Mouse (Mus musculus): Measurements from ENCODE around the gene Kcnj6. TPM values are rescaled to one million over a fixed set of nuclear protein-coding genes. Genes with fewer than 3 reads are reported as not detected.

Kcnj6 gene
- polyA plus RNA-seq (2017; shearing (Covaris generic)) = not detected

DNA sequence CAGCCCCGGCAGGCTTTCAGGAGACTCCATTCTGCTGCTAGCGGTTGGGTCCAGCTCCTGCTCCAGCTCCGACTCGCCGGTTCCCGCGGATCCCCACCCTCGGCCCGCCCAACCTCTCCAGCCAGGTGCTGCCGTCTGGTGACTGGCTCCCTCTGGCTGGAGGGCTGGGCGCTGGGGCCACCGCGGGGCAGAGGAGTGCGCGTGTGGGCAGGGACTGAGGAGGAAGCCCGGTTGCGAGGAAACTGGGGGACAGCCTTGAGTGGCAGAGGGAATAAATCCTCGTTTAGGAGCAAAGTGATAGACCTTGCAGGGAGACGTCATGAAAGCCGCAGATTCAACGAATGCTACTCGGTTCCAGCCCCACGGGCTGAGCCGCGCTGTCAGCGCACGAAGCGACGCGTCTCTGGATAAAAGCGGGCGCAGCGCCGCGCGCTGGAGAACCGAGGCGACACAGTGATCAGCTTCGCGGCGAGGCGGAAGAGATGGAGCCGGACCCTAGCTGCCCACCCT is at the start of gene Kcnj6:
Kcnj6 (minus strand) TSS at position 362 of the 510 bp plus-strand sequence.
- no peak for ATAC-seq

DNA sequence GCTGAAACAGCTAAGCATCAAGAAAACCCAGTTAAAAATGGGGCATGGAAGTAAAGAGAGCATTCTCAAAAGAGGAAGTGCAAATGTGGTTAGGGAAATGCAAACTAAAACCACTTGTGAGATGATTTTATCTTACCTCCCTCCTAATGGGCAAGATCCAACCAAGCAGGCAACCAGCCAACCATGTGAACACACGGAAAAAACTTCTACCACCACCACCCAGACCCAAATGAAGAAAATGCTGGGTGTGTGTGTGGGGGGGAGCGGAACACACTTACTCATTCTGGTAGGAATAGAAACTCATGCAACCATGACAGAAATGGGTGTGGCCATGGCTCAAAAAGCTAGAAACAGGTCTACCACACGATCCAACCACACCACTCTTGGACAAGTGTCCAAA is 12.4 kb upstream of the Kcnj6 start:
- ATAC-seq = no peak

DNA sequence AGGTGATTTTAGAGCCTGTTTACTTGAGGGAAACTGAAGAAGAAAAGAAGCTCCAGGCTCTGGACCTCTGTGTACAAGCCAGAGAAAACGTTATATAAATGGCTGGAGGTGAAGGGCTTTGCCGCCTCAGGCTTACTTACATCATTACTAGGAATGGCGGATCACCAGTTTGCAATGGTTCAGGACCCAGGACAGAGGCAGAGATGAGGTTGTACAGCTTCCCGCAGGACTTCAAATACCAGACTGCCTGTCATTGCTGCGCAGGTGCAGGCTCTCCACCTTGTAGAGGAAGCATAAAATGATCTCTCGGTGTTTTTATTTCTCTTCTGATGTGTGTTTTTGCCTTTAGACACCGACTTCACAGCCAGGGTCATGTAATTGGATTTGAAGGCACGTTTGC is 7.1 kb upstream of the Kcnj6 start:
- no peak for ATAC-seq

DNA sequence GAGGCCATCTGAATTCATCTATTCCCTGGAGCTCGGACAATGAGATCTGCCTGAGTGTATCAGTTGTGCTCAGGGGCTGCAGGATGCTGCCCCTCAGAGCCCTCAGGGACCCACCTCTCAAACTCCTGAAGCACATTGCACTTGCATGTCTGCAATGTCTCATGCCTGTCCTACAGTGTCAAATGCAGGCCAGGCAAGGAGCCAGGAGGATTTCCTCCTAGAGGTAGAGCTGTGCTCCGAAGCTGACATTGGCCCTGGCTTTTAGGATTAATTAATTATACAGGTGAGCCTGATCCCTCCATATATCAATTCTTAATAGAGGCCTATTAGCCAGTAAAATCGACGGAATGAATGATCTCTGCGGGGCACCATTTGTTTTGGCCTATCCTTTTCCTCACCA is 2.0 kb upstream of the Kcnj6 start:
- no peak for ATAC-seq

DNA sequence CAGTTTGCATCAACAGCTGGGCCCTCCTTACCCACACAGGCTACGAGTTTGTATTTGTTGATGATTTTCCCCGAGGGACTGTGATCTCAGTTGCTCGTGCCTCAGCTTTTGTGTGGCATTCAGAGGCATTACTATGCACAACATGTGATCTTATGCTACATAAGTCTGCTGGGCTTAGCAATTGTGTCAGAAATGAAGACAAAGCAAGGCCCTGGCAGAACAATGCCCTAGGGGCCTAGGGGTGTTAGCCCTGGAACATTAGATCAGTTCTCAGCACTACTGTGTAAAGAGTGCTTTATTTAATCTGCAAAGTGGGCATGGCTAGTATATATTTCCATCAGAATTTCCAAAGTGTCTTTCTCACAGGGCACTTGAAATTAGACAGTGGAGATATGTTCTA is 1.5 kb upstream of the Kcnj6 start:
- no peak for ATAC-seq

DNA sequence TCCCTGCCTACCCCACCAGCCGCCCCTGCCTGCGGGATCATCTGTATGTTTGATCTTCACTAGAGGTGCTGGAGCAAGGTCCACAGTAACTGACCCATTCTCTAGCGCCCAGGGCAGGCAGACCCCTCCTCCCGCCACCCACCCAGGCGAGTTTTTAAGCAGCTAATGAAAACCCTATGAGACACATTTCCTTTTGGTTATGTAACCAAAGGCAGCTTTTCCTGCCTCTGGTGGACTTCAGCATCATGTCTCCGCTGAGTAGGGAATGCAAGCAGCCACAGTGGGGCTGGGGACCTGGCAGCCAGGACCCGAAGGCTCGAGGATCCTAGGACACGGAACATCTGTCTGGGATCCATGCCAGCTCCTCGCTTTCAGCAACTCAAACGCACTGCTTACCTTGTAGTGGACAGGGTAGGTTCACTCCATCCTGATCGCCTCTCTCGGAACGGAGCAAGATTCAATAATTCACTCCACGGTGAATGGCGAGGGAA is 665 bp downstream of the Kcnj6 start:
- ATAC-seq = no peak

DNA sequence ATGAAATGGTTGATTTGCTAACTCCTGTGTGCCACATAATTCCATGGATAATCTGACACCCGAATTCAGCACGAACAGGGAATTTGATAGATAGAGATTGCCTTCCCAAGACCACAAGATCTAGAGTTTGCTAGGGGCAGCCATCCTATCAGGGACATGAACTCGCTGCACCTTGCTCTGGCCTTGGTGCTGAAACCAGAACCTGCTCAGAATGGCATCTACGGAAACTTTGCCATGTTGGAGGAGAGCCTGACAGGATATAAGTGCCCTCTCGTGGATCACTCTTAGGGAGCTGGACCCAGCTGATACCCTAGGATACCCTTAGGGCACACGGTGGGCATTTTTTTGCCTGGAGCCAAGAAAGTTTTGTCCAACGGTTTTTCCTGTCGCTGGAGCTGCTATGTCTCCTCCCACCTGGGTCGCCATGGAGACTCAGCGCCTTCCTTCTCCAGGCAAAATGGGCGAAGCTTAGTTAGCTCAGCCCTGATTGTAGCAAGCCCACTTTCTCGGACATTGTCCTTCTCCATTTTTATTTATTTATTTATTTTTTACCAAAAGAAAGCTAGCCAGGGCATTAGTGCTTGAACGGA is 1.9 kb downstream of the Kcnj6 start:
- no peak for ATAC-seq

DNA sequence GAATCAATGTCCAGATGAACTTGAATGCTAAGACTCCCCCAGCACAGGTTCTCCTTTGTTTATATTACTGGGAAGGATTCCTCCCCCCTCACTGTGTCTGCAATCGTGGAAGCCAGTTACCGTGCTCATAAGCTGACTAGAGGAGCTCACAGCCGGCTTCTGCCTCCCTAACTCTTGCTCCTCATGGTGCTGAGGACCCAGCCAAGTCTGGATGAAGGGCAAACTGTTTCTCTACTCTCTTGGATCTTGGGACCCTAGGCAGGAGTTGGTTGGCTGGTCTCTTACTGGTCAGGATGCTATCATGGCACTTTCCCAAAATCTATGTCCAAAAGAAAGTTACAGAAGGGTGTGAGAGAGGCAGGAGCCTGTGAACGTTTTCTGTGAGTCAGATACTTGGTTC is 2.6 kb downstream of the Kcnj6 start:
- ATAC-seq = no peak

DNA sequence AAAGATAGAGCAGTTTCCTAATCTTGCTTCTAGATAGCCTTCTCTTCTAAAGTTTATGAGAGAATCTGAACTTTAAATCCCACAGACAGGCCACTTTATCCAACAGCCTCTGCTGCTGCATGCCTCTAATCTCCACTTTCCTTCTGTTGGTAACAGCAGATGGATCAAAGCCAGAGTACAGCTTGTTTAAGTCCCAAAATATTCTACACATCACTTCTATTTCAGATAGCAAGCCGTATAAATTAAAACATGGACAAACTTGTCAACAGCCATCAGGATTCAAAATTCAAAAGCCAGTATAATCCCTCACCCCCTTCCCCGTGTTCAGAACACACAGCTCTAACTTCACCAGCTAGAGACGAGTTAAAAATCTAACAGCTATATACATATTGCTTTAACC is 3.4 kb downstream of the Kcnj6 start:
- ATAC-seq = no peak

DNA sequence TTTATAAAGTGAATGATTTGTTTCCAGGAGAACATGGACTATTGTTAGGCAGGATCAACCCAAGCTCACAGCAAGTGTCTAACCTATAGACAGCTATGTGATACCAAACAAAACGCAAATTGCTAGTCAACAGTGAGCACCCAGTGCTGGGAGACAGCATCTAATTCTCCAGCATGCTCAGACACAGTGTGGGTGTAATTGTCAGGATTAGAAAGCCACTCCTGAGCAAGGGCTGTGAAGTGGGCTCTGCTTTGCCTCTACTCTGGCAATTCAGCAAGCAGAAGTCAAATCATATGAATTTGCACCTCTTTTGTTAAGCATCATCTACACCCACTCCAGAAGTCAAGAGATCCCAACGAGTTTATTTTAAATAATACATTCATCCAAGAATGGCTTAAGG is 7.4 kb downstream of the Kcnj6 start:
- ATAC-seq = no peak

DNA sequence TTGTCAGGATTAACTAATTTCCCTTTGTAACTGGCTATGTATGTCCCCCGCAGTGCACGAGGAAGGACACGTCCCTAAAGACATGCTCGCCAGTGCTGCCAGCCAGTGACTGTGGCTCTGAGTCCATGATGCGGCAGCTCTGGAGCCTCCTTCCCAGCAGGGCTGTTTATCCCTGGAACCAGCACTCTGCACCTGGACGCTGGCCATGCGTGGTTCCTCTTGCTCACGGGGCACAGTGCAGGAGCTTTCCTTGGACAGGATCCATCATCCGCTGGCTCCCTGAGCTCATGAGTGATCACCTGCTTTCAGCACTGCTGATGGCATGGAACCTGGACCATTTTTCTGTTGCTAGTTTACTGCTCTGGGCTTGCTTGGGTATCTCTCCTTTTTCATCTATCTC is 10.8 kb downstream of the Kcnj6 start:
- ATAC-seq = no peak

DNA sequence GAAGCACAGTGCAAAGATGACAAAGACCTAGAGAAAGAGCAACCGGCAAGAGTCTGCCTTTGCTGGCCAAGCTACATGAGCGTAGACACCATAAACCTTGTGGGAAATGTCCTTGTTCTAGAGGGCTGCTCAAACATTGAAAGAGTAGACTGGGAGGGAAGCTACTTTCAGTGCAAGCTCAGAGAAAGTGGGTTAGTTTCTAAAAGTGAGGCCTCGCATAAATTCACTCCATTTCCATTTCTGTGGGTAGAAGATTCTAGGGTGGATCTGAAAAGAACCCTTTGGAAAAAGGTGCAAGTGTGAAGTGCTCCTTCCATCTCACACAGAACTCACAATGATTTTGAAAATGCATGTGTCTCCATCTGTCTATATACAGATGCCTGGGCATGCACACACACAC is 13.2 kb downstream of the Kcnj6 start:
- no peak for ATAC-seq

DNA sequence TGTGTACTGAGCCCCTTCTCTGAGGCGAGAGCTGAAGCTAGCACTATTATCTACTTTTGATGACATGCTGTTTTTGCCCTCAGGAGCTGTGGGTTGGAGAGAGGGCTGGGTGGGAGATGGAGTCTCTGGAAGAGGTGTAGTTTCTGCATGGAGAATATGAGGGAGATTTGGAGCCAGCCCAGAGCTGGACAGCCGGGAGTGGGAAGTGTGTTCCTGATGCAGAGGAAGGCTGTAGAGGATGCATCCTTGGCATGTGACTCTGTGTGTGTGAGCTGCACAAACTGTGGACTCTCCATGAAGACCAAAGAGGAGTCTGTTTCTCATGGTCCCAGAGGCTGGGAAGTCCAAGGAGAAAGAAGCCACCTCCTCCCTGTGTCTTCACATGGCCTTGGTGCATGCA is 17.1 kb downstream of the Kcnj6 start:
- ATAC-seq = no peak

DNA sequence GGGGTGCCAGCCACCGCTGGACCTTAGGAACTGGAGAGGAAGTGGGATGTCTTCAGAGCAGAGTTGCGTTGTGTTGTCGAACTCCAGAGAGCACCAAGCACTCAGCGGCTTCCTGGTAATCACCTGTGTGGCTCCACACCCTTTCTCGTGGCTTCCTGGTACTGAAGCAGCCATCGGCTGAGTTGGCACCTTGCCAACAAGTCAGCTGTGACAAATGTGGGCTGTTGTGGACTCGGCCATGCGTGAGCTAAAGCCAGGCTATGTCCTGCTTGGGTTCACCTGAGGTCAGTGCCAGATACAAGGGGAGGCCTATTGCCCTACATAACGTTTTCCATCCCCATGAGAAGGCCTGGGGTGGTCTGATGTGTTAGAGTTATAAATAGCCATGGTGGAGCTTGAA is 18.0 kb downstream of the Kcnj6 start:
- ATAC-seq = no peak

DNA sequence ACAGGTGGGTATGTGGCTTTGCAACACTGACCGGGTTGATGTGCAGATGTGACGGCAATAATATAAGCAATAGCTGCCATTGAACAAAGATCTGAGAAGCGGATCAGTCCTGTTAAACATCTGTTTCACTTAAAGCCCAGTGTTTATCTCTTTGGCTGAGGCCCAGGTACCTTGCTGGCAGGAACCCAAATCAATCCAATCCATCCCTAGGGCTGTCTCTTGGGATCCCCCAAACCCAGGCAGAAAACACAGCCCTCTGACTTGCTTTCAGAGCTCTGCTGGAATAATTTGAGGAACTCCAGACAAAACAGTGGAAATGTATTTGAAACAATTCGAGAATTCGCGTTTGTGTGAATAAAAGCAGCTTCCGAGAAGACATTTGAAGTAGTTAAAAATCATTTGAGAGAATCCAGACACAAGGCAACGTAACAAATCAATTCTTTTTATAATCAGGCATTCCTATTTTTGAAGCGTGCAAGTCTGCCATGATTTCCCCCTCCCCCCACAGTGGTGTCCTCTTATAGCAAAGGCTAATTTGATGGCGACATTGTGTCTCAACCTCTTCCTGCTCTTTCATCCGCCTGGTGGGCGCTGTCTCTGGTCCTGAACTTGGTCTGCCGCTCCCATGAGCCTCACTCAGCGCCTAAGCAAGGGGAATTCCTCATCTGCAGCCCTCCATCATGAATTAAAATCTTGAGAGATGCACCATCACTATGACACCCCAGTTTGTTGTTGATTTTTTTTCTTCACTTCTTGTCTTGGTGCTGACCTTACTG is 25.2 kb downstream of the Kcnj6 start:
- no peak for ATAC-seq

DNA sequence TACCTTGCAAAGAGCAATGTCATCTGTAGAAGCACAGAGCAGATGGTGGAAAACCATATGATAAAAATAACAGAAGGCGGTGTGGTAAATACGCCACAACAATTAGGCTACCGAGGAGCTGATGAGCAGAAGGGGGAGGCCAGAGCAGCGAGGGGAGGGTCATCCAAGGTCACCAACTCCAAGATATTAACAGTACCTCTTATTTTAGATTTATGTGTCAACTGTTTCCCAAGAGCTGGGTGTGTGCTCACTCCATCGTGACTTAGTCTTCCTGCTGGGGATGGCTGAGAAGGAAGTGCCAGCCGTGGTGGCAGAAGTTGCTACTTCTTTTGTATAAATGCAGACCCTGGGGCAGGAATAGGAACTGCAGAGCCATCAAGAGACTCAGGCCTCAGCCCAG is 28.6 kb downstream of the Kcnj6 start:
- ATAC-seq = no peak

DNA sequence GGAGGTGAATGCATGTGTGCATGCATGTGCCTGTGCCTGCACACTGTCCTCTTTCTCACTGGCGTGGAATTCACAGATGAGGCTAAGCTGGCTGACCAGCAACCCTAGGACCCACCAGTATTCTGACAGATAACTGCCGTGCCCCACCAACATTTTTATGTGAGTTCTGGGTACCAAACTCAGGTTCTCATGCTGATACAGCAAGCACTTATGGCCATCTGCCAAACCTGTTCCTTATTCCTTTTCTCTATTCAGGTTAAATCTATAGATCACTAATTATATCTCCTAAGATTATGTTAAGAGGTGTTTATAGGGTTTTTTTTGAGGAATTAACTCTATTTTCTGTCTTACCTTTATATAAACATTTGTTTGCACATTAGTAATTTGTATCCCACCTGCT is 29.0 kb downstream of the Kcnj6 start:
- no peak for ATAC-seq

DNA sequence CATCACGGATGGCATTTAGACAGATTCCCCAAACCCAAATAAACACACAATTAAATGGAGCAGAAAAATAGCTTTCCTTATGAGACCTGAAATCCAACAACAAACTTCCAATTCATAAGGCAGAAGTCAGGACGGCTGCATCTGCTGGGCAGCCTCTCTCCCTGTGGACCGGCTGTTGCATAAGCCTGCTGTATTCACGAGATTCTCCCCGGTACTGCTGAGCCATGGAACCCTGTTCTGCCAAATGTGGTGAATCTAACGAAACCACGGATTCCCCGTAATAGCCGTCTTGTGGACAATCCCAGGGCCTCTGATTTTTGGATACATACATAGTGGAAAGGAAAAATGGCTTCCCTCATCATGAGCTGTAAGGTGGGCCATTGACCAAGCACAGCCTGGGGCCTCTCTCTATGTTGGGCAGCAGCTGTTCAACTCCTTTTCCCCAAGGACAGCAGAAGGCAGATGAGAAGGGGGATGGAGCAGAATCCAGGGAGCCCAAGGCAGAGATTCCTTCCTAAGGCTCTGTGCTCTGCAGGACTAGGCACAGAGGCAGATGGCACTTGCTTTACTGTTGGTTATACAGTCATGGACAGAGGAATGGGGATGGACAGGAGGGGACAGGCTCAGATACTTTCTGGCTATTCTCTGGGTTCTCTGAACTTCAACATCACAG is 40.2 kb downstream of the Kcnj6 start:
- no peak for ATAC-seq

DNA sequence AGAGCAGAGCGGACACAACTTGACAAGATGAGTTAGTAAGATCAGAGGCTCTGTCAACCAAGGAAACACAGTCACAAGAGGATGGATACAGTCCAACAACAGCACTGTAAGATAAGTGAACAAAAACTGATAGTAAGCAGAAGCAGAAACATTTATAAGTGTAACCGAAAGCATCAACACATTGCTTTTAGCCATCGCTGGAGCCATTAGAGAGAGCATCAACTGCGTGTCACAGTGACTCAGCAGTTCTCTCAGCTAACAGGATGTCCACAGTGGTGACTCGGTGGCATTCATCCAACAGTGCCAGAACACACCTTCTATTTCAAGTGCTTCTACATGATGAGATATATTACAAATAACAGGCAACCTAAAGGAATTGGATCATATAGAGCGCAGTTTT is 41.1 kb downstream of the Kcnj6 start:
- ATAC-seq = no peak

DNA sequence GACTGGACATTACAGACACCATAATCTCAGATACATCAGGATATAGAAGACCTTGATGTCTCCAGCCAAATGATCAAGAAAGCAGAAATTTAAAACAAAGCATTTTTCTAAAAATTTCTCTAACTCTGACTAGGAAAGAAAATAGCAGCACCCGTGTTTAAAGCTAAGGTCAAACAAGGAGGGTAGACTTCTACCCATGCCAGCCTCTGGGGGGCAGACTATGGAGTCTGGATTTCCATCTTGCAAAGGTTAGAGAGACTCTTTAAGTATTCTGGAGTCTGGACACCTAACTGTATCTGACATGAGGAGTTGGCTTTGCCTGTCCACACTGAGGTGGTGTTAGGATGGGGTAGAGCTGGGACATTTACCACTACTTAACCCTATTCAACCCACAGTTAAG is 44.2 kb downstream of the Kcnj6 start:
- ATAC-seq = no peak

DNA sequence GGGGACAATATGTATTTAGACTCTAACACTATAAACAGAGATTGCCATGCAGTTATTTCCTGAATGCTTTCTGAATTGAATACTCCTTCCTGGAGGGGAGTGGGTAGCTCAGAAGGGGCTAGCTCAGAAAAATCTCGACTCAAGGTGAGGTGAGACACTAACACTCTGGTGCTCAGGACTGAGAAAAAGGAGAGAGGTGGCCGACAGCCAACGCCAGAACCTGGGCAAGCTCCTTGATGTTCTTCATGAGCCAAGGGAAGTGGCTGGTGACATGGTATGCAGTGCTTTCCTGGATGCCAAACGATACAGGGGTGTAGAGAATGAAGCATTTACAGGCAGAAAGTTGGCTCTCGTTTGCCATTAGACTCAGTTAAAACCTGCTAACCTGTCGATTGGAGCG is 48.3 kb downstream of the Kcnj6 start:
- no peak for ATAC-seq

DNA sequence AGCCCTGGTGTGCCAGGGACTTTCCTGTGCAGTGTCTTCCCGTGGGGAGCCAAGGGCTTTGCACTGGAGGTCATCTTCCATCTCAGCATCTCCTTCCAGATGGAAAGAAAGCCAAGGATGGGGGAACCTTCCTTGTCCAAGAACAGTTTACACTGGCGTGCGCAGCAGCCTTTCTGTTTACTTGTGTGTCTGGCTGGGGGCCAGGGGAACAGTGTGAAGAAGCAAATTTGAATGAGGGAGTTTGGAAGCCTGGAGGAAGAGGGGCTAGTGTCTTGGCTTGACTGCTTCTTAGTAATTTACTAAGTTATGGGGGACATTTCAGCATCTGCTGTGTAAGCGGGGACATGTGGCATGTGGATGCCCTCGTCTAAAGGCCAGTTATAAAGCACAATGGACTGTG is 50.7 kb downstream of the Kcnj6 start:
- no peak for ATAC-seq

DNA sequence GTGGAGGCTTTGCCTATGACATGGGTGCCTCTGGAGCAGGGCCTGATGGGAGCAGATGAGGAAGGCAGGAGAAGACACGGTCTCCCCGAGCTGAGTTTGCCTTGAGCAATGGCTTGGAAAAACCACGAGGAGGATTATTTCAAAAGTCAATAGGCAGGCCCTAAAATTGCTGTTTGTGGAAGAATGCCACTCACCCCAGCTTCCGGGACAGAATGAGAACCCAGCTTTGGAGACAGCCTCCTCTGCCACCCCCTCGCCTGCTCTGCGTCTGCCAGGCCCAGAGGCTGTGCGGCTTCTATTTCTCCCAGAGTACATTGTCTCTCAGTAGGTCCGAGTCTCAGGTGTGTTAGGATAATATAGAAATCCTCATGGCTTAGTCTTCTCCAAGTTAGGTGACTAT is 64.8 kb downstream of the Kcnj6 start:
- no peak for ATAC-seq

All from CD4-positive, CD25-positive, alpha-beta regulatory T cell, adult 4 months (primary cell).